Mouse (Mus musculus) heart, postnatal 0 days (tissue): ENCODE measurements around the gene Ppp2r1b.

Experiments used
- CTCF ChIP-seq: IDR thresholded peaks from 2 replicates; pipeline ENCODE4 v1.5.1; 2016; ENCODE audit warnings: antibody characterized with exemption, control low read depth, low read depth
- EP300 ChIP-seq: IDR thresholded peaks from 2 replicates; pipeline ENCODE4 v1.6.1; 2016; ENCODE audit warnings: antibody characterized with exemption, low read depth

DNA sequence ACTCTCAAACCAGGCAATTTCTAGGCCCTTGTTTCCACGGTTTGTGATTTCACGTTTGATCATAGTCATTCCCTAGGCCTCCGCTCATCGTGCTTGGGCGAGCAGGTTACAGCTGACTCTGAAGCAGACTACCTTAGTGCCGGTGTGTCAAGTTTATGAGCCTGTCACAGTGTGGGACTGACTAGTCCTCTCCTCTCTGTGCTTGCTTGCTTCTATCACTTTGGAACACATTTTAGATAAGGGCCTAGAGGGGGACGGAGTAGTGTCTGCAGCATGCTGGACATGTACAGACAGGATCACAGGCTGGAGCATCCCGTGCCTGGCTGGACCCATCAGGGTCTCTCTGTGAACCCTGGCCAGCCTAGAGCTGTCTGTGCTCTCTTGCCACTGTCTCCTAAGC, 9.3 kb downstream of the Ppp2r1b start:
- TF ChIP-seq EP300 (no peak), CTCF (no peak)
